Mouse (Mus musculus) heart, embryonic 13.5 days (tissue): ENCODE results near the gene Htt. TPM values are rescaled to one million over a fixed set of nuclear protein-coding genes. Genes with fewer than 3 reads are reported as not detected.
"Not testable (repeated sequence)": the region's sequence is repeated elsewhere in the genome, so short reads cannot be mapped to it uniquely, and the experiment has no call there.

Experiments used
- ATAC-seq: fragments of 200-750 bp; cut with Nextera tagmentation; 2 replicates; pipeline ENCODE4 v1.8.0; 2017; ENCODE audit warnings: moderate TSS enrichment; ENCODE audit not compliant: insufficient number of reproducible peaks, low FRiP score, low TSS enrichment; ENCODE audit errors: extremely low read depth
- H3K27ac ChIP-seq: fragments of 300-500 bp; sonication (generic); replicated peaks from 2 replicates; pipeline ENCODE4 v1.5.1; 2015; ENCODE audit warnings: moderate library complexity, mild to moderate bottlenecking, inconsistent platforms
- H3K27me3 ChIP-seq: fragments of 300-500 bp; sonication (generic); replicated peaks from 2 replicates; pipeline ENCODE4 v1.6.1; 2015; ENCODE audit warnings: mild to moderate bottlenecking, inconsistent platforms
- H3K36me3 ChIP-seq: fragments of 300-500 bp; sonication (generic); 2 replicates; pipeline ENCODE4 v1.6.1; 2015; ENCODE audit warnings: mild to moderate bottlenecking, inconsistent platforms
- H3K4me1 ChIP-seq: fragments of 300-500 bp; sonication (generic); 2 replicates; pipeline ENCODE4 v1.6.1; 2015; ENCODE audit warnings: inconsistent platforms
- H3K4me2 ChIP-seq: fragments of 300-500 bp; sonication (generic); 2 replicates; pipeline ENCODE4 v1.6.1; 2015; ENCODE audit warnings: inconsistent platforms, mild to moderate bottlenecking, moderate library complexity
- H3K4me3 ChIP-seq: fragments of 300-500 bp; sonication (generic); 2 replicates; pipeline ENCODE4 v1.5.1; 2015; ENCODE audit warnings: moderate library complexity, mild to moderate bottlenecking, inconsistent platforms
- H3K9ac ChIP-seq: fragments of 300-500 bp; sonication (generic); 2 replicates; pipeline ENCODE4 v1.6.1; 2015; ENCODE audit warnings: inconsistent platforms, mild to moderate bottlenecking, moderate library complexity
- H3K9me3 ChIP-seq: fragments of 300-500 bp; sonication (generic); 2 replicates; pipeline ENCODE4 v1.6.1; 2016; ENCODE audit warnings: inconsistent platforms
- WGBS: fragments of 180-500 bp; shearing (Covaris S2); methylation state at CpG from one replicate; pipeline ENCODE4 v1.1.7; 2015; ENCODE audit warnings: mixed read lengths; 5-methylcytosine and 5-hydroxymethylcytosine counted together
- polyA plus RNA-seq: library from polyadenylated mRNA; unstranded; fragments of >200 nt; fragmentation: Nextera tagmentation; extraction: Ambion mirVana; gene quantifications from 2 replicates; pipeline ENCODE4 v1.2.1, GENCODE M21; 2015

Htt gene
- polyA plus RNA-seq: 7.9 and 8.4 TPM in 2 replicates

- H3K9ac ChIP-seq: peak within 1 kb of the TSS; percentile 92
- peak; percentile 96 for ATAC-seq
- H3K27me3 ChIP-seq: no peaks in the 10 kb centered on the region
- H3K4me3 ChIP-seq: peak within 1 kb of the TSS; percentile 77
- H3K4me2 ChIP-seq: peak within 1 kb of the TSS; percentile 92
- H3K4me1 ChIP-seq: peaks cover 18% of the 10 kb centered on the region
- H3K27ac ChIP-seq: peak within 1 kb of the TSS; percentile 94
- WGBS: 0% methylated on average over 35 of the region's 35 CpGs
- H3K9me3 ChIP-seq: no peaks in the 10 kb centered on the region
- no peaks in the 10 kb centered on the region for H3K36me3 ChIP-seq
Observed at GRCm38 (mm10) chr5:34761509-34761908, at the start of gene Htt. TSS of gene Htt (plus strand) at chr5:34761740.

GRCm38 (mm10) chr5:34714371-34714770, 47.2 kb upstream of the Htt start:
- ATAC-seq: not testable (repeated sequence)
- WGBS: 68% methylated on average over 3 of the region's 3 CpGs

GRCm38 (mm10) chr5:34714816-34715215, 46.7 kb upstream of the Htt start:
- H3K36me3 ChIP-seq: no peaks in the 10 kb centered on the region
- peaks cover 2% of the 10 kb centered on the region; the same call in 1 of the 2 replicates for H3K27me3 ChIP-seq
- no peak for ATAC-seq
- no peaks in the 10 kb centered on the region for H3K9me3 ChIP-seq
- no peak overlapping the region for H3K4me3 ChIP-seq
- no peak overlapping the region for H3K4me2 ChIP-seq
- no peak overlapping the region for H3K27ac ChIP-seq
- H3K9ac ChIP-seq: no peak overlapping the region
- 75% methylated on average over 5 of the region's 5 CpGs for WGBS
- H3K4me1 ChIP-seq: no peaks in the 10 kb centered on the region

More at GRCm38 (mm10) chr5:34714371-34714770, 47.2 kb upstream of the Htt start:
- not testable (repeated sequence) for H3K27ac ChIP-seq, H3K27me3 ChIP-seq, H3K4me3 ChIP-seq, H3K36me3 ChIP-seq, H3K9me3 ChIP-seq, H3K4me2 ChIP-seq, H3K9ac ChIP-seq, H3K4me1 ChIP-seq

GRCm38 (mm10) chr5:34729141-34729540, 32.4 kb upstream of the Htt start:
- Histone ChIP-seq H3K4me2 (no peak overlapping the region), H3K4me1 (peaks cover 7% of the 10 kb centered on the region), H3K4me3 (no peak overlapping the region), H3K27me3 (no peaks in the 10 kb centered on the region), H3K27ac (no peak overlapping the region), H3K36me3 (no peaks in the 10 kb centered on the region), H3K9ac (no peak overlapping the region), H3K9me3 (no peaks in the 10 kb centered on the region)
- ATAC-seq: no peak

- 23% methylated on average over 1 of the region's 1 CpGs for WGBS
- H3K9me3 ChIP-seq: no peaks in the 10 kb centered on the region
- no peak overlapping the region for H3K27ac ChIP-seq
- peaks cover 7% of the 10 kb centered on the region for H3K4me1 ChIP-seq
- H3K36me3 ChIP-seq: no peaks in the 10 kb centered on the region
- ATAC-seq: no peak
- no peak overlapping the region for H3K9ac ChIP-seq
- no peaks in the 10 kb centered on the region for H3K27me3 ChIP-seq
- no peak overlapping the region for H3K4me2 ChIP-seq
- H3K4me3 ChIP-seq: no peak overlapping the region
Observed at GRCm38 (mm10) chr5:34730255-34730654, 31.3 kb upstream of the Htt start.

- WGBS: 50% methylated on average over 3 of the region's 3 CpGs
- Histone ChIP-seq H3K27me3 (no peaks in the 10 kb centered on the region), H3K4me2 (no peak overlapping the region), H3K9me3 (no peaks in the 10 kb centered on the region), H3K36me3 (no peaks in the 10 kb centered on the region), H3K9ac (no peak overlapping the region), H3K4me1 (peaks cover 4% of the 10 kb centered on the region), H3K27ac (no peak overlapping the region), H3K4me3 (no peak overlapping the region)
- no peak for ATAC-seq
Observed at GRCm38 (mm10) chr5:34751477-34751876, 10.1 kb upstream of the Htt start.

GRCm38 (mm10) chr5:34758762-34759161, 2.8 kb upstream of the Htt start:
- peaks cover 14% of the 10 kb centered on the region for H3K4me1 ChIP-seq
- H3K4me2 ChIP-seq: no peak overlapping the region
- ATAC-seq: no peak
- no peaks in the 10 kb centered on the region for H3K9me3 ChIP-seq
- no peak overlapping the region for H3K9ac ChIP-seq
- no peaks in the 10 kb centered on the region for H3K36me3 ChIP-seq
- 74% methylated on average over 1 of the region's 1 CpGs for WGBS
- no peak overlapping the region for H3K4me3 ChIP-seq
- no peaks in the 10 kb centered on the region for H3K27me3 ChIP-seq
- no peak overlapping the region for H3K27ac ChIP-seq

GRCm38 (mm10) chr5:34760850-34761508, 561 bp upstream of the Htt start:
- H3K27me3 ChIP-seq: no peaks in the 10 kb centered on the region
- peak overlapping the region; percentile 84 for H3K9ac ChIP-seq
- no peak; the same call in 1 of the 2 replicates for ATAC-seq
- peaks cover 18% of the 10 kb centered on the region for H3K4me1 ChIP-seq
- H3K9me3 ChIP-seq: no peaks in the 10 kb centered on the region
- WGBS: 1% methylated on average over 19 of the region's 19 CpGs
- peak overlapping the region; percentile 77 for H3K4me3 ChIP-seq
- peak overlapping the region; percentile 94 for H3K27ac ChIP-seq
- no peaks in the 10 kb centered on the region for H3K36me3 ChIP-seq
- peak overlapping the region; percentile 92 for H3K4me2 ChIP-seq

- peak overlapping the region; percentile 94 for H3K27ac ChIP-seq
- no peaks in the 10 kb centered on the region for H3K9me3 ChIP-seq
- H3K36me3 ChIP-seq: no peaks in the 10 kb centered on the region
- H3K4me2 ChIP-seq: peak overlapping the region; percentile 92
- peak; percentile 33 for ATAC-seq
- H3K27me3 ChIP-seq: no peaks in the 10 kb centered on the region
- under 1% methylated on average over 50 of the region's 54 CpGs for whole genome bisulfite sequencing
- peak overlapping the region; percentile 77 for H3K4me3 ChIP-seq
- peak overlapping the region; percentile 92 for H3K9ac ChIP-seq
- peaks cover 18% of the 10 kb centered on the region for H3K4me1 ChIP-seq
Observed at GRCm38 (mm10) chr5:34761934-34762611, 533 bp downstream of the Htt start.

- 84% methylated on average over 3 of the region's 3 CpGs for WGBS
- Histone ChIP-seq H3K4me3 (no peak overlapping the region), H3K9me3 (no peaks in the 10 kb centered on the region), H3K27me3 (no peaks in the 10 kb centered on the region), H3K27ac (no peak overlapping the region), H3K36me3 (no peaks in the 10 kb centered on the region), H3K9ac (no peak overlapping the region), H3K4me1 (peaks cover 10% of the 10 kb centered on the region), H3K4me2 (no peak overlapping the region)
- ATAC-seq: no peak
Observed at GRCm38 (mm10) chr5:34771818-34772217, 10.3 kb downstream of the Htt start.

GRCm38 (mm10) chr5:34772696-34773245, 11.2 kb downstream of the Htt start:
- Histone ChIP-seq H3K4me1 (peaks cover 10% of the 10 kb centered on the region), H3K4me3 (no peak overlapping the region), H3K27me3 (no peaks in the 10 kb centered on the region), H3K27ac (no peak overlapping the region), H3K4me2 (no peak overlapping the region), H3K9ac (no peak overlapping the region), H3K9me3 (no peaks in the 10 kb centered on the region), H3K36me3 (no peaks in the 10 kb centered on the region)
- ATAC-seq: no peak
- WGBS: 87% methylated on average over 4 of the region's 4 CpGs
